Mouse (Mus musculus): ENCODE results near the gene Kansl1. TPM values are rescaled to one million over a fixed set of nuclear protein-coding genes. Genes with fewer than 3 reads are reported as not detected.

The Kansl1 gene
- polyA plus RNA-seq, 1 experiment from 2014 or later: 34.9 TPM

DNA sequence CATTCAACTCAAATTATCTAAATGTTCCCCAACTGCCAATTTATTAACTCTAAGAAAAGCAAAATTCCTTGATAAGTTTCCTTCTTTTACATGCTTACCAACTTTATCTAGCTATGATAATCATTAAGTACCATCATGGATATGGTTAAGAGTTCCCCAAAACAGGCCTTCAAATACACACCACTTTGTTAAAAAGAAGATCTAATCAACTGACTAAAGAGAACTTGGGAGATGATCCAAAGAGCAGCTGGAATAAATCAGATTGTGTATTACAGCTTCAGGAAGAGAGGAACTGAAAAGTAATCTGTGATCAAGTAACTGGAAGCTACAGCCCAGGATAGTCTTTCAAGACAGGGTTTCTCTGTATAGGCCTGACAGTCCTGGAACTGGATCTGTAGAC lies 36.4 kb downstream of the Kansl1 start:
- Histone ChIP-seq H3K9me3 (ENCODE audit: control insufficient read depth, low read length) (no peaks in the 10 kb centered on the region), H3K9ac (ENCODE audit: low read length) (no peak overlapping the region), H3K4me3 (ENCODE audit: low read depth, low read length) (no peak overlapping the region), H3K27ac (ENCODE audit: low read depth, low read length) (no peak overlapping the region), H3K27me3 (ENCODE audit: control insufficient read depth, insufficient read depth, low read length) (no peaks in the 10 kb centered on the region), H3K4me2 (ENCODE audit: low read depth) (no peak overlapping the region), H3K4me1 (ENCODE audit: control insufficient read depth, insufficient read depth, low read length) (no peaks in the 10 kb centered on the region), H3K36me3 (ENCODE audit: control insufficient read depth, insufficient read depth, low read length) (no peaks in the 10 kb centered on the region)
- no peak for ATAC-seq (ENCODE audit: insufficient read depth, low FRiP score, low TSS enrichment)
- DNase-seq (ENCODE audit: low spot score): no peak

- Histone ChIP-seq H3K4me3 (ENCODE audit: low read depth, low read length) (no peak overlapping the region), H3K27ac (ENCODE audit: low read depth, low read length) (no peak overlapping the region), H3K9ac (ENCODE audit: low read length) (no peak overlapping the region), H3K9me3 (ENCODE audit: control insufficient read depth, low read length) (no peaks in the 10 kb centered on the region), H3K4me2 (ENCODE audit: low read depth) (no peak overlapping the region), H3K36me3 (ENCODE audit: control insufficient read depth, insufficient read depth, low read length) (no peaks in the 10 kb centered on the region), H3K4me1 (ENCODE audit: control insufficient read depth, insufficient read depth, low read length) (no peaks in the 10 kb centered on the region), H3K27me3 (ENCODE audit: control insufficient read depth, insufficient read depth, low read length) (no peaks in the 10 kb centered on the region)
- WGBS: 90% methylated on average over 1 of the region's 1 CpGs
- DNase-seq (ENCODE audit: low spot score): no peak
- no peak for ATAC-seq (ENCODE audit: insufficient read depth, low FRiP score, low TSS enrichment)
Measured at GRCm38 (mm10) chr11:104431807-104432206, 36.9 kb downstream of the Kansl1 start.

DNA sequence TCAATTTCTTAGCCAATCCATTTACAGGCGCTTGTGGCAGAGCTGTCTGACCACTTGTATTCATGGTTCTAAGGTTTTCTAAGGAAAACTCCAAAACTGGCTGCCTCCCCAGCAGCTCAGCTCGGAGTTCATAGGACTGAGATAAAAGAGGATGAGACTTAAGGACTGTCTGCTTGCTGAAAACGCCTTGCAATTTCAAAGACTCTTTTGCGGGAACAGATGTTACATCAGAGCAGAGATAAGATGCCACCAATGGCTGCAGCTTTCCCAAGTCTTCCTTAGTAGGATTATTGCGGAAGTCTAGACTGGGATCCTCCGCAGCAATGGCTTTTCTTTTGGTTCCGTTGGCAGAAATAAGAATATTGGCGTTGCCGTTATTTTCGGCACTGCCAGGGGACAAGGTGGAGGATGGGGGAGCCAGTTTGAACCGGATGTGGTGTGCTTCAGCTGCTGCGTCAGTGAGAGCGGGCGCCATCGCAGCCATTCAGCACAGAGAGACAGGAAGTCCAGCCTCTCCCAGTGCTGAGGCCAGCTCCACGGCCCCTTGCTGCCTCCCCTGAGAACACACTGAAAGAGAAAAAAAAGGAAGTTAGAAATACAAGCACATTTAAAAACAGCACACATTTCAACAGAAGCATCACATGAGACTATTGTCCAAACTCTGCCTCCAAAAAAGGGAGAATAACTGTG lies 43.8 kb downstream of the Kansl1 start:
- Histone ChIP-seq H3K27ac (ENCODE audit: low read depth, low read length) (no peak overlapping the region), H3K27me3 (ENCODE audit: control insufficient read depth, insufficient read depth, low read length) (no peaks in the 10 kb centered on the region), H3K9me3 (ENCODE audit: control insufficient read depth, low read length) (no peaks in the 10 kb centered on the region), H3K9ac (ENCODE audit: low read length) (no peak overlapping the region), H3K36me3 (ENCODE audit: control insufficient read depth, insufficient read depth, low read length) (peaks cover 10% of the 10 kb centered on the region), H3K4me2 (ENCODE audit: low read depth) (no peak overlapping the region), H3K4me3 (ENCODE audit: low read depth, low read length) (no peak overlapping the region), H3K4me1 (ENCODE audit: control insufficient read depth, insufficient read depth, low read length) (no peaks in the 10 kb centered on the region)
- no peak for DNase-seq (ENCODE audit: low spot score)
- 90% methylated on average over 16 of the region's 16 CpGs for WGBS
- ATAC-seq (ENCODE audit: insufficient read depth, low FRiP score, low TSS enrichment): no peak

GRCm38 (mm10) chr11:104412254-104412653 lies 56.4 kb downstream of the Kansl1 start:
- no peak overlapping the region for H3K27ac ChIP-seq (ENCODE audit: low read depth, low read length)
- H3K36me3 ChIP-seq (ENCODE audit: control insufficient read depth, insufficient read depth, low read length): no peaks in the 10 kb centered on the region; the same call in 1 of the 2 replicates
- ATAC-seq (ENCODE audit: insufficient read depth, low FRiP score, low TSS enrichment): no peak
- H3K4me1 ChIP-seq (ENCODE audit: control insufficient read depth, insufficient read depth, low read length): no peaks in the 10 kb centered on the region
- no peak overlapping the region for H3K4me3 ChIP-seq (ENCODE audit: low read depth, low read length)
- DNase-seq (ENCODE audit: low spot score): no peak
- H3K4me2 ChIP-seq (ENCODE audit: low read depth): no peak overlapping the region
- no peaks in the 10 kb centered on the region for H3K27me3 ChIP-seq (ENCODE audit: control insufficient read depth, insufficient read depth, low read length)
- H3K9ac ChIP-seq (ENCODE audit: low read length): no peak overlapping the region
- no peaks in the 10 kb centered on the region for H3K9me3 ChIP-seq (ENCODE audit: control insufficient read depth, low read length)

- Histone ChIP-seq H3K4me3 (ENCODE audit: low read depth, low read length) (no peak overlapping the region), H3K4me2 (ENCODE audit: low read depth) (no peak overlapping the region), H3K27ac (ENCODE audit: low read depth, low read length) (no peak overlapping the region), H3K27me3 (ENCODE audit: control insufficient read depth, insufficient read depth, low read length) (no peaks in the 10 kb centered on the region), H3K4me1 (ENCODE audit: control insufficient read depth, insufficient read depth, low read length) (no peaks in the 10 kb centered on the region), H3K9ac (ENCODE audit: low read length) (no peak overlapping the region), H3K9me3 (ENCODE audit: control insufficient read depth, low read length) (no peaks in the 10 kb centered on the region), H3K36me3 (ENCODE audit: control insufficient read depth, insufficient read depth, low read length) (no peaks in the 10 kb centered on the region)
- ATAC-seq (ENCODE audit: insufficient read depth, low FRiP score, low TSS enrichment): no peak
- 76% methylated on average over 2 of the region's 2 CpGs for WGBS
- DNase-seq (ENCODE audit: low spot score): no peak
Measured at GRCm38 (mm10) chr11:104407391-104407790, 61.3 kb downstream of the Kansl1 start.

- Histone ChIP-seq H3K9ac (ENCODE audit: low read length) (no peak overlapping the region), H3K27ac (ENCODE audit: low read depth, low read length) (no peak overlapping the region), H3K36me3 (ENCODE audit: control insufficient read depth, insufficient read depth, low read length) (no peaks in the 10 kb centered on the region), H3K9me3 (ENCODE audit: control insufficient read depth, low read length) (no peaks in the 10 kb centered on the region), H3K4me2 (ENCODE audit: low read depth) (no peak overlapping the region), H3K4me3 (ENCODE audit: low read depth, low read length) (no peak overlapping the region), H3K4me1 (ENCODE audit: control insufficient read depth, insufficient read depth, low read length) (no peaks in the 10 kb centered on the region), H3K27me3 (ENCODE audit: control insufficient read depth, insufficient read depth, low read length) (no peaks in the 10 kb centered on the region)
- no peak for ATAC-seq (ENCODE audit: insufficient read depth, low FRiP score, low TSS enrichment)
- no peak for DNase-seq (ENCODE audit: low spot score)
- WGBS: 96% methylated on average over 5 of the region's 5 CpGs
Measured at GRCm38 (mm10) chr11:104400961-104401360, 67.7 kb downstream of the Kansl1 start.

GRCm38 (mm10) chr11:104399459-104400216 lies 69.0 kb downstream of the Kansl1 start:
- H3K36me3 ChIP-seq (ENCODE audit: control insufficient read depth, insufficient read depth, low read length): no peaks in the 10 kb centered on the region

GRCm38 (mm10) chr11:104395648-104396047 lies 73.0 kb downstream of the Kansl1 start:
- no peak for DNase-seq (ENCODE audit: low spot score)
- Histone ChIP-seq H3K4me3 (ENCODE audit: low read depth, low read length) (no peak overlapping the region), H3K27me3 (ENCODE audit: control insufficient read depth, insufficient read depth, low read length) (no peaks in the 10 kb centered on the region), H3K4me1 (ENCODE audit: control insufficient read depth, insufficient read depth, low read length) (no peaks in the 10 kb centered on the region), H3K9ac (ENCODE audit: low read length) (no peak overlapping the region), H3K9me3 (ENCODE audit: control insufficient read depth, low read length) (no peaks in the 10 kb centered on the region), H3K4me2 (ENCODE audit: low read depth) (no peak overlapping the region), H3K27ac (ENCODE audit: low read depth, low read length) (no peak overlapping the region), H3K36me3 (ENCODE audit: control insufficient read depth, insufficient read depth, low read length) (no peaks in the 10 kb centered on the region)
- no peak for ATAC-seq (ENCODE audit: insufficient read depth, low FRiP score, low TSS enrichment)
- WGBS: 91% methylated on average over 2 of the region's 2 CpGs

More at GRCm38 (mm10) chr11:104399459-104400216, 69.0 kb downstream of the Kansl1 start:
- ATAC-seq (ENCODE audit: insufficient read depth, low FRiP score, low TSS enrichment) (no peak), DNase-seq (ENCODE audit: low spot score) (no peak)
- 91% methylated on average over 4 of the region's 4 CpGs for WGBS
- Histone ChIP-seq H3K9ac (ENCODE audit: low read length) (no peak overlapping the region), H3K4me2 (ENCODE audit: low read depth) (no peak overlapping the region), H3K27ac (ENCODE audit: low read depth, low read length) (no peak overlapping the region), H3K4me1 (ENCODE audit: control insufficient read depth, insufficient read depth, low read length) (no peaks in the 10 kb centered on the region), H3K27me3 (ENCODE audit: control insufficient read depth, insufficient read depth, low read length) (no peaks in the 10 kb centered on the region), H3K9me3 (ENCODE audit: control insufficient read depth, low read length) (no peaks in the 10 kb centered on the region), H3K4me3 (ENCODE audit: low read depth, low read length) (no peak overlapping the region)

- Histone ChIP-seq H3K9ac (ENCODE audit: low read length) (no peak overlapping the region), H3K4me2 (ENCODE audit: low read depth) (no peak overlapping the region), H3K27ac (ENCODE audit: low read depth, low read length) (no peak overlapping the region), H3K4me1 (ENCODE audit: control insufficient read depth, insufficient read depth, low read length) (no peaks in the 10 kb centered on the region), H3K27me3 (ENCODE audit: control insufficient read depth, insufficient read depth, low read length) (no peaks in the 10 kb centered on the region), H3K9me3 (ENCODE audit: control insufficient read depth, low read length) (no peaks in the 10 kb centered on the region), H3K4me3 (ENCODE audit: low read depth, low read length) (no peak overlapping the region), H3K36me3 (ENCODE audit: control insufficient read depth, insufficient read depth, low read length) (no peaks in the 10 kb centered on the region)
- DNase-seq (ENCODE audit: low spot score) (no peak), ATAC-seq (ENCODE audit: insufficient read depth, low FRiP score, low TSS enrichment) (no peak)
- WGBS: 92% methylated on average over 6 of the region's 6 CpGs
Measured at GRCm38 (mm10) chr11:104393196-104393595, 75.5 kb downstream of the Kansl1 start.
